Mouse (Mus musculus): ENCODE data around the gene Krtcap3.
"Not testable (repeated sequence)": the region's sequence is repeated elsewhere in the genome, so short reads cannot be mapped to it uniquely, and the experiment has no call there.

Gene Krtcap3

GRCm38 (mm10) chr5:31251541-31252101 lies at the start of gene Krtcap3:
Gene Krtcap3, plus strand, starts transcription at chr5:31251691.
- peak; percentile 22 for DNase-seq (ENCODE audit: extremely low read depth, insufficient read length, low spot score)

GRCm38 (mm10) chr5:31201742-31202590 lies 49.5 kb upstream of the Krtcap3 start, which contains the start of gene Zfp513:
Gene Zfp513, minus strand, starts transcription at chr5:31202303.
- peak; percentile 92 for DNase-seq (ENCODE audit: extremely low read depth, insufficient read length, low spot score)

GRCm38 (mm10) chr5:31202933-31203332 lies 48.6 kb upstream of the Krtcap3 start:
- DNase-seq (ENCODE audit: extremely low read depth, insufficient read length, low spot score): no peak

DNA sequence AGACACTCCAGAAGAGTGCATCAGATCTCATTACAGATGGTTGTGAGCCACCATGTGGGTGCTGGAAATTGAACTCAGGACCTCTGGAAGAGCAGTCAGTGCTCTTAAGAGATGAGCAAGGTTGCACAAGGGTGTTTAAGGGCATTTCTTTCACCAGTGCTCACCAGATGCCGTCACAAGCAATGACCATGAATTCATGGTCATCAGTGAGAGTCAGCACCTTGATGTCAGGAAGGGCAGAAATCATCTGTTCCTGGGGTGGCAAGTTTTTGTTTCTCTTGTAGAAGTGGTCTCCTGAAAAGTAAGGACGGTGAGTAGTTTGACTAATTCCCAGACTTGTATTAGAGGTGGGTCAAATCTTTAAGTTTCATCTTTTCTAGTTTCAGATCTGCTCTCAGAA lies 47.6 kb upstream of the Krtcap3 start:
- no peak for DNase-seq (ENCODE audit: extremely low read depth, insufficient read length, low spot score)

- DNase-seq (ENCODE audit: extremely low read depth, insufficient read length, low spot score): no peak
Measured at GRCm38 (mm10) chr5:31204421-31204820, 47.1 kb upstream of the Krtcap3 start.

DNA sequence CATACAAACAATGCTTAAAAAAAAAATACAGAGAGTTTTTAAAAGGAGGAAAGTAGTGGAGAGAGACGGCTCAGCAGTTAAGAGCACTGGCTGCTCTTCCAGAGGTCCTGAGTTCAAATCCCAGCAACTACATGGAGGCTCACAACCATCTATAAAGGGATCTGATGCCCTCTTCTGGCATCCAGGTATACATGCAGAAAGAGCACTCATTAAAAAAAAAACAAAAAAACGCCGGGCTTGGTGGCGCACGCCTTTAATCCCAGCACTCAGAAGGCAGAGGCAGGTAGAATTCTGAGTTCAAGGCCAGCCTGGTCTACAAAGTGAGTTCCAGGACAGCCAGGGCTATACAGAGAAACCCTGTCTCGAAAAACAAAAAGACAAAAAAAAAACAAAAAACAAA lies 34.9 kb upstream of the Krtcap3 start:
- DNase-seq (ENCODE audit: extremely low read depth, insufficient read length, low spot score): not testable (repeated sequence)

DNA sequence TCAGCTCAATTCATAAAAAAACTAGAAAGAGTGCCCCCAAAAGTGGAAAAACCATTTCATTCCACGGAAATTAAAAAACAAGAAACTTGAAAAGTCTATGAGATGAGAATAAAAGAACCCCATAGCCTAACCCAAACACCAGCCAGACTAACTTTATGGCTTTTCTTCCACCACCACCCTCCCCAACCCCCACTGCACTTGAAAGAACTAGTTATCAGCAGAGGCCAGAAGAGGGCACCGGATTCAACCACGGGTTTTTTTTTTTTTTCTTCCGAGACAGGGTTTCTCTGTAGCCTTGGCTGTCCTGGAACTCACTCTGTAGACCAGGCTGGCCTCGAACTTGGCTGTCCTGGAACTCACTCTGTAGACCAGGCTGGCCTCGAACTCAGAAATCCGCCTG lies 33.2 kb upstream of the Krtcap3 start:
- no peak for DNase-seq (ENCODE audit: extremely low read depth, insufficient read length, low spot score)

GRCm38 (mm10) chr5:31219070-31219469 lies 32.4 kb upstream of the Krtcap3 start:
- DNase-seq (ENCODE audit: extremely low read depth, insufficient read length, low spot score): no peak

DNA sequence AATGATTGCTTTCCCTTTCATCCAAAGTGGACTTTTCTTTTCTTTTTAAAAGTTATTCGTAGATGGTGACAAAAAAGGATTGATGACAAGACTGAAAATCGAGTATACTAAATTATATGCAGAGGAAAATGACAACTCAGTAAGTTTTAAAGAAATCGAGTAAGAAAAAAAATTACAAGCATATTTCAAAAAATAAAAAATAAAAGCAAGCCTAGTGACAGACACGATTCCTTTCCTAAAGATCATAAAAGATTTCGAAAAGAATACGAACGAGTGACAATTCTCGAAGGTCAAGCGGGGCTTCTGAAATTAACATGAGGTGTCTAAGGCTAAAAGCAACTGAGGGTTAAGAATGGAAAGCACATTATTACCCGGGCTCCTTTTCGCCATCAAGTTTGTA lies 32.0 kb upstream of the Krtcap3 start:
- DNase-seq (ENCODE audit: extremely low read depth, insufficient read length, low spot score): no peak

DNA sequence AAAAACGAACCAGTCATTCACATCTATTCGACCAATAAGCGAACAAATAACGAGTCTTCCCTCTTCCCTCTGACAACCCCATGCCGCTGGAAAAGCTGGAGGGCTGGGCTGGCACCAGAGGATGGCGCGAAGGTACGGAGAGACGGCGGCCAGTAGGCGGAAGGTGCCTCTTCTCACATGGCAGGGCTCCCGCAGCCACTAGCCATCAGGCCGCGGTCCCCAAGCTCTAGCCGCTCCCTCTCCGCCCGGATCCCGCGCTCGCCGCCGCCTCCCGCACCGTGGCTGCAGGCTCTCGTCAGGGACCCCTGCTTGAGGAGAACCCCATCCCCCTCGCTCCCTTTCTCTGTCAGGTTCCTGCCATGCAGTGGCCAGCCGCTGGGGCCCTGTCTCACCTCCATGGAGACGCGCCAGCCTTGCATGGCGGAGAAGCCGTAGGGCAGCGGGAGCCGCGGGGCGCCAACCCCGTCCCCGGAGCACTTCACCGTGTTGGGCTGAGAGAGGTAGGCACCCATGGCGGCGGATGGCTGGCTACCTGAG lies 31.5 kb upstream of the Krtcap3 start:
- DNase-seq (ENCODE audit: extremely low read depth, insufficient read length, low spot score): peak; percentile 81

GRCm38 (mm10) chr5:31220448-31221303 lies 30.8 kb upstream of the Krtcap3 start, which contains the start of gene Ppm1g:
Gene Ppm1g, minus strand, starts transcription at chr5:31220687.
- DNase-seq (ENCODE audit: extremely low read depth, insufficient read length, low spot score): peak; percentile 96

GRCm38 (mm10) chr5:31221304-31221945 lies 30.1 kb upstream of the Krtcap3 start:
- peak; percentile 24 for DNase-seq (ENCODE audit: extremely low read depth, insufficient read length, low spot score)

DNA sequence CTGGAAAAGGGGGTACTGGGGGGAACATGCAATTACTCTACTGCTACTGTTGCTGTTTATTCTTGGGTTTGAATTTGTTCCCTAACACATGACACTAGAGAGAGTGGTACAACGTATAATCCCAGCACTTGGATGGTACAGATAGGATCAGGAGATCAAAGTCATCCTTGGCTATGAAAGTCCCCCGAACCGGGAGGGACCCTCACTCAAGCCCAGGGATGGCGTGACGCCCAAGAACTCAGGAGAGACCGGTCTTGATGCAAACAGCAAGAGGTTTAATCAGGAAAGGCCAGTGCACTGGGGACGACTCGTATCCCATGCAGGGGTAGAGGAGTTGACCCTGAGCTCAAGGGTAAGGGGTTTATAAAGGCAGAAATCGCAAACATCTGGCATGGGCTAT lies 28.8 kb upstream of the Krtcap3 start:
- DNase-seq (ENCODE audit: extremely low read depth, insufficient read length, low spot score): no peak

DNA sequence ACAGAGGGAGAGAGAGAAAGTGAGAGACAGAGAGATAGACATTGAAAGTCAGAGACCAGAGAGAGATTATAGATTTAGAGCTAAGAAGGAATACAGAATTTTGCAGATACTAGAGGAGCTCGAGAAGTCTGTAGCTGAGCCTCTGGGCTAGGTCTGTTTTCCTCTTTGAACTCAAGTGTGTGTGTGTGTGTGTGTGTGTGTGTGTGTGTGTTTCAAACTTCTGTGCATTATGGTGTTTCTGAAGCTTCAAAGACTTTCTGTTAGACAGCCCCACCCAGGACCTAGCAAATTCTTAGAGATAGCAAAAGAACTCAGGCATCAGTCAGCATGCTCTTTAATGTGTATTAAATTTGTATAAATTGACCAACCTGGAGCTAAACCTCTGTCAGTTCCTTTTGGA lies 24.9 kb upstream of the Krtcap3 start:
- no peak for DNase-seq (ENCODE audit: extremely low read depth, insufficient read length, low spot score)

GRCm38 (mm10) chr5:31240637-31241521 lies 10.6 kb upstream of the Krtcap3 start, which contains the start of the genes Nrbp1 and Gm9970:
Gene Nrbp1, plus strand, starts transcription at chr5:31240864.
Gene Gm9970, minus strand, starts transcription at chr5:31241232.
- peak; percentile 95 for DNase-seq (ENCODE audit: extremely low read depth, insufficient read length, low spot score)

GRCm38 (mm10) chr5:31241522-31242034 lies 9.9 kb upstream of the Krtcap3 start:
- no peak for DNase-seq (ENCODE audit: extremely low read depth, insufficient read length, low spot score)

GRCm38 (mm10) chr5:31242191-31242590 lies 9.3 kb upstream of the Krtcap3 start:
- no peak for DNase-seq (ENCODE audit: extremely low read depth, insufficient read length, low spot score)

DNA sequence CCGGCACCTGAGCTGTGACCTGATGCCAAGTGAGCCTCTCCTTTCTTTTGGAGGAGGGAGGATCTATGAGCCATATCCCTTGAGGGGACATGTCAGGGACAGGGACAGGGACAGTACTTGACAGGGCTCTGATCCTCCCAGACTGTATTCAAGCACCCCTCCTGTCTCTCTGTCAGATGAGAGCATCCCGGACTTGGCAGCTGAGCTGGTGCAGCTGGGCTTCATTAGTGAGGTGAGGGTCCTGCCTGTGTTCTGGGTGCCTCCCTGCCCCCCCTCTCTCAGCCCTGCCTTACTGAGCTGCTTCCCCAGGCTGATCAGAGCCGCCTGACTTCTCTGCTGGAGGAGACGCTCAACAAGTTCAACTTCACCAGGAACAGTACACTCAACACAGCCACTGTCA lies 775 bp upstream of the Krtcap3 start:
- DNase-seq (ENCODE audit: extremely low read depth, insufficient read length, low spot score): no peak

DNA sequence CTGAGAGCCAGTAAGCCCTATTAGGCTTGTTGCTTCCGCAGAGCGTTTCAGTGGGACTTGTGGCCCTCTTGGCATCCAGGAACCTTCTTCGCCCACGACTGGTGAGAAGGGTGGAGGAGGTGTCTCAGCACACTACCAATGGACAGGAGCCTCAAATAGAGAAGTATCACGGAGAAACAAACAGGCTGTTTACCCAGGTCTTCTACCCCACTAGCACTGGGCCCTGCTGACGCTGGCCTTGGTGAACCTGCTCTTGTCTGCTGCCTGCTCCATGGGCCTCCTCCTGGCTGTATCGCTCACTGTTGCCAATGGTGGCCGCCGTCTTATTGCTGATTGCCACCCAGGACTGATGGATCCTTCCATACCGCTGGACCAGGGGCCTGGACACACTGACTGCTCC lies 660 bp downstream of the Krtcap3 start:
- no peak for DNase-seq (ENCODE audit: extremely low read depth, insufficient read length, low spot score)

All from 3134 (cell line).